Comparison of ENCODE assay signal across 10 mouse cellular contexts in genomic region chr11:69245643-69246042, GRCm38 (mm10). TPM values are rescaled to one million over a fixed set of nuclear protein-coding genes. Genes with fewer than 3 reads are reported as not detected.
A peak's percentile ranks its signal among the peaks of the same experiment; 100 is the strongest.
DNase-seq lines count a peak whose midpoint lies in the region; ATAC-seq and TF ChIP-seq lines count a peak whose summit lies in the region.
"Had no signal": no experiment of that assay in that cellular context is flagged by ENCODE, and none has a peak within 500 bp of the region (broad histone marks: within the 10 kb centered on the region; RNA-seq: fewer than 3 reads in every experiment).

No protein-coding gene starts in this region.

- H3K4me1 ChIP-seq in hindbrain, embryonic 16.5 days (ENCODE audit: control insufficient read depth, insufficient read depth, low read depth, low read length), result no peaks in the 10 kb centered on the region; the same call in 1 of the 2 replicates
- H3K4me1 ChIP-seq in hindbrain, embryonic 11.5 days (replicated peaks; ENCODE audit: control insufficient read depth, insufficient read depth, low read length), result no peaks in the 10 kb centered on the region
- 0 out of 2 replicates have a peak, but pooled peaks cover 4% of the 10 kb centered on the region for H3K4me1 ChIP-seq in limb, embryonic 15.5 days

- DNase-seq in hindbrain, embryonic 11.5 days (ENCODE audit: low spot score), result no peak
- peak; percentile 15 for DNase-seq in brain, embryonic 14.5 days (ENCODE audit: low read depth)
- peak; percentile 18 to 31 for DNase-seq in heart, postnatal 14 days
- no peak for DNase-seq in left cerebral cortex, postnatal 4 days
- DNase-seq in embryo, embryonic 9.5 days (ENCODE audit: extremely low spot score), result no peak
- DNase-seq in left cerebral cortex, postnatal 36 days (ENCODE audit: low spot score in 2 of 2), result no peak

- no peaks in the 10 kb centered on the region for H3K9me3 ChIP-seq in hindbrain, embryonic 16.5 days (ENCODE audit: control insufficient read depth, low read length)
- H3K9me3 ChIP-seq in hindbrain, embryonic 11.5 days (ENCODE audit: control insufficient read depth, low read length), result no peaks in the 10 kb centered on the region
- no peaks in the 10 kb centered on the region for H3K9me3 ChIP-seq in limb, embryonic 15.5 days

- no peak for TF ChIP-seq CTCF in brain, embryonic 14.5 days (IDR thresholded peaks at IDR 0.05; ENCODE audit: borderline replicate concordance, extremely low read depth, insufficient read depth, insufficient read length)

- 41% methylated on average over 2 of the region's 2 CpGs for WGBS in hindbrain, embryonic 16.5 days
- WGBS in hindbrain, embryonic 11.5 days, result 48% methylated on average over 2 of the region's 2 CpGs
- 6% methylated on average over 2 of the region's 2 CpGs for WGBS in limb, embryonic 15.5 days

- no peak for TF ChIP-seq POLR2A in brain, embryonic 14.5 days (IDR thresholded peaks at IDR 0.05; ENCODE audit: borderline replicate concordance, extremely low read depth, insufficient read depth, insufficient read length, poor library complexity, severe bottlenecking)

- H3K4me2 ChIP-seq in hindbrain, embryonic 16.5 days (ENCODE audit: low read length), result peak overlapping the region; percentile 5; the same call in 1 of the 2 replicates
- H3K4me2 ChIP-seq in hindbrain, embryonic 11.5 days (replicated peaks; ENCODE audit: low read depth, low read length), result no peak overlapping the region
- H3K4me2 ChIP-seq in limb, embryonic 15.5 days, result peak overlapping the region; percentile 25

- H3K4me3 ChIP-seq in hindbrain, embryonic 16.5 days (ENCODE audit: low read length), result no peak overlapping the region
- no peak overlapping the region for H3K4me3 ChIP-seq in hindbrain, embryonic 11.5 days (ENCODE audit: low read depth, low read length)
- H3K4me3 ChIP-seq in limb, embryonic 15.5 days, result peak overlapping the region; percentile 17; the same call in 1 of the 2 replicates

- intact Hi-C loops in heart, postnatal 14 days (cut with DNase I), result loop anchor here (1.0 to 5.0 kb wide), 2 partner anchors 52 to 178 kb away; no protein-coding TSS in a partner anchor
- intact Hi-C loops in left cerebral cortex, postnatal 4 days (cut with DNase I), result loop anchor here (2.0 kb wide), 1 partner anchor 53 kb away; no protein-coding TSS in a partner anchor
- intact Hi-C loops in left cerebral cortex, postnatal 36 days (cut with DNase I), result loop anchor here (1.0 to 10.0 kb wide), 2 partner anchors 52 to 181 kb away; no protein-coding TSS in a partner anchor

- ATAC-seq in hindbrain, embryonic 16.5 days, result no peak
- no peak for ATAC-seq in hindbrain, embryonic 11.5 days (ENCODE audit: low FRiP score)
- ATAC-seq in limb, embryonic 15.5 days (ENCODE audit: insufficient number of reproducible peaks, low FRiP score, low TSS enrichment, low read depth), result no peak

- no peaks in the 10 kb centered on the region for H3K27me3 ChIP-seq in hindbrain, embryonic 16.5 days (replicated peaks; ENCODE audit: control insufficient read depth, insufficient read depth, low read length)
- H3K27me3 ChIP-seq in hindbrain, embryonic 11.5 days (ENCODE audit: control insufficient read depth, insufficient read depth, low read length), result no peaks in the 10 kb centered on the region; the same call in 1 of the 2 replicates
- no peaks in the 10 kb centered on the region; the same call in 1 of the 2 replicates for H3K27me3 ChIP-seq in limb, embryonic 15.5 days

- H3K9ac ChIP-seq in hindbrain, embryonic 16.5 days (ENCODE audit: low read depth, low read length), result no peak overlapping the region
- H3K9ac ChIP-seq in hindbrain, embryonic 11.5 days (ENCODE audit: low read depth, low read length), result no peak overlapping the region
- no peak overlapping the region for H3K9ac ChIP-seq in limb, embryonic 15.5 days

- H3K36me3 ChIP-seq in hindbrain, embryonic 16.5 days (ENCODE audit: control insufficient read depth, insufficient read depth, low read length), result no peaks in the 10 kb centered on the region
- H3K36me3 ChIP-seq in hindbrain, embryonic 11.5 days (ENCODE audit: control insufficient read depth, insufficient read depth, low read length), result no peaks in the 10 kb centered on the region
- H3K36me3 ChIP-seq in limb, embryonic 15.5 days, result no peaks in the 10 kb centered on the region

- H3K27ac ChIP-seq in hindbrain, embryonic 16.5 days (ENCODE audit: low read depth, low read length), result no peak overlapping the region
- no peak overlapping the region for H3K27ac ChIP-seq in hindbrain, embryonic 11.5 days (ENCODE audit: low read depth, low read length)
- peak overlapping the region; percentile 78 for H3K27ac ChIP-seq in limb, embryonic 15.5 days

RNA-seq across cellular contexts. Expression of gene Gucy2e, which starts 8.8 kb away (rescaled TPM):
- polyA plus RNA-seq in hindbrain, embryonic 16.5 days (2015; fragmentation: Nextera tagmentation; extraction: Ambion mirVana), result 0.51 and 0.69 TPM in 2 replicates
- polyA plus RNA-seq in hindbrain, embryonic 11.5 days (2014; fragmentation: Nextera tagmentation; extraction: Ambion mirVana), result 0.07 TPM in 1 of 2 replicates, not detected in the other
- 0.20 and 0.25 TPM in 2 replicates for polyA plus RNA-seq in brain, embryonic 14.5 days (2012; rRNA removed)
- total RNA-seq in heart, postnatal 14 days (2021), result 1 to 10 TPM in 1 of 2 experiments, under 1 TPM in 1; 1.00 to 1.3 TPM
- 0.22 TPM in 1 of 2 replicates, not detected in the other for polyA plus RNA-seq in limb, embryonic 15.5 days (2015; fragmentation: Nextera tagmentation; extraction: Ambion mirVana)
- under 1 TPM; 0.52 to 0.87 TPM for total RNA-seq in left cerebral cortex, postnatal 4 days (2021)
- total RNA-seq in left cerebral cortex, postnatal 36 days (2021), result 1 to 10 TPM in 1 of 2 experiments, under 1 TPM in 1; 0.84 to 1.2 TPM
- total RNA-seq: gastrocnemius, postnatal 4 days had no signal

RNA-seq across cellular contexts. Expression of gene Alox8, which starts 48.0 kb away (rescaled TPM):
- 0.73 and 0.84 TPM in 2 replicates for polyA plus RNA-seq in hindbrain, embryonic 16.5 days (2015; fragmentation: Nextera tagmentation; extraction: Ambion mirVana)
- polyA plus RNA-seq in hindbrain, embryonic 11.5 days (2014; fragmentation: Nextera tagmentation; extraction: Ambion mirVana), result 0.04 TPM in 1 of 2 replicates, not detected in the other
- polyA plus RNA-seq in brain, embryonic 14.5 days (2012; rRNA removed), result 0.05 and 0.25 TPM in 2 replicates
- total RNA-seq in heart, postnatal 14 days (2021), result 1 to 10 TPM in 1 of 2 experiments, under 1 TPM in 1; 0.88 to 1.7 TPM
- 0.12 and 0.20 TPM in 2 replicates for polyA plus RNA-seq in limb, embryonic 15.5 days (2015; fragmentation: Nextera tagmentation; extraction: Ambion mirVana)
- total RNA-seq in left cerebral cortex, postnatal 4 days (2021), result 1 to 10 TPM; 1.2 to 2.5 TPM
- 1 to 10 TPM; 4.2 to 6.5 TPM for total RNA-seq in left cerebral cortex, postnatal 36 days (2021)
- total RNA-seq: adrenal gland, adult 18-20 months; gastrocnemius, postnatal 4 days had no signal

Comparison
In these comparisons a context has a peak if more than half of its experiments do, and no peak if none do; other contexts are left out.
1. DNase-seq: peak in brain, embryonic 14.5 days (single experiment) and heart, postnatal 14 days (2 of 2); none in hindbrain, embryonic 11.5 days (single experiment), left cerebral cortex, postnatal 4 days (single experiment), embryo, embryonic 9.5 days (single experiment) and left cerebral cortex, postnatal 36 days (0 of 2).